Mouse (Mus musculus): ENCODE measurements around the gene Vmn1r40.

- TF ChIP-seq POLR2A (IDR thresholded peaks at IDR 0.05; ENCODE audit: extremely low read depth, insufficient read depth, low read length), result no peak
- TF ChIP-seq CTCF (IDR thresholded peaks at IDR 0.05; ENCODE audit: low read depth, low read length), result no peak
Observed at GRCm38 (mm10) chr6:89660490-89660889, 46.9 kb upstream of the Vmn1r40 start.

Data from liver, adult 2 months (tissue).